Mouse (Mus musculus): ENCODE data around the gene Rnf187. TPM values are rescaled to one million over a fixed set of nuclear protein-coding genes. Genes with fewer than 3 reads are reported as not detected.
A peak's percentile ranks its signal among the peaks of the same experiment; 100 is the strongest.

Gene Rnf187
- polyA plus RNA-seq, 1 experiment from 2014 or later = 238 TPM

GRCm38 (mm10) chr11:58927790-58928651 lies 10.7 kb downstream of the Rnf187 start:
- DNase-seq (ENCODE audit: low spot score) = peak; percentile 85
- 37% methylated on average over 20 of the region's 20 CpGs for WGBS
- Histone ChIP-seq H3K4me3 (peak overlapping the region; percentile 1; the same call in 1 of the 2 replicates), H3K27ac (peak overlapping the region; percentile 43; the same call in 1 of the 2 replicates), H3K4me1 (0 out of 2 replicates have a peak, but pooled peaks cover 6% of the 10 kb centered on the region), H3K27me3 (ENCODE audit: low read depth, poor library complexity, severe bottlenecking) (no peaks in the 10 kb centered on the region), H3K9me3 (replicated peaks) (no peaks in the 10 kb centered on the region), H3K36me3 (peaks cover 23% of the 10 kb centered on the region)

DNA sequence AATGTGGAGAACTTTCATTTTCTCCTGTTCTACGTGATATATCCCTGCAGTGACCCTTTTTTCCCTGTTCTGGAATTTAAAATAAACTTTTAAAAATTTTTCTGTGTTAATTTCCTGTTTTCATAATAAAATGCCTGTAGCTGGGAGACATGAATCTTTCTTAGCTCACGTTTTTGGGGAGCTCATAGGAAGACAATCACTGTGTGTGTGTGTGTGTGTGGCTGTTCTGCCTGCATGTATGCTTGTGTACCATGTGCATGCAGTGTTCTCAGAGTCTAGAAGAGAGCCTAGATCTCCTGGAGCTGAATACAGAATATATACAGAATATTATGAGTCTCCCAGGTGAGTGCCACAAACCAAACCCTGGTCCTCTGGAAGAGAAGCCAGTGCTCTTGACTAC lies 11.7 kb downstream of the Rnf187 start:
- Histone ChIP-seq H3K27me3 (ENCODE audit: low read depth, poor library complexity, severe bottlenecking) (no peaks in the 10 kb centered on the region), H3K27ac (no peak overlapping the region), H3K36me3 (peaks cover 13% of the 10 kb centered on the region), H3K9me3 (replicated peaks) (no peaks in the 10 kb centered on the region), H3K4me1 (0 out of 2 replicates have a peak, but pooled peaks cover 6% of the 10 kb centered on the region), H3K4me3 (no peak overlapping the region)
- no peak for DNase-seq (ENCODE audit: low spot score)
- 78% methylated on average over 2 of the region's 2 CpGs for WGBS

DNA sequence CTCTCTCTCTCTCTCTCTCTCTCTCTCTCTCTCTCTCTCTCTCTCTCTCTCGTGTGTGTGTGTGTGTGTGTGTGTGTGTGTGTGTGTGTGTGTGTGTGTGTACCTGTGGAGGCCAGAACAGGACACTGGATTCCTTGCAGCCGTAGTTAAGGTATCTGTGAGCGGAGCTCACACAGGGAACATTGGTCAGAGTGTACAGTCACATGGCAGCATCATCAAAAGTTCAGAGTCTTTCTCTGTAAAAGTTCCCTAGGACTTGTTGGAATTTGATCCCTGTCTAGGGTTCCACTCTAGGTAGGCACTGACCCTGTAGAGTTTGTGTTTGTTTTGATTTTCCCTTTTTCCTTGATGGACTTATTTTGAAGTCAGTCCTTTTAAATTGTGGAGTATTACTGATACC lies 12.1 kb downstream of the Rnf187 start:
- H3K27ac ChIP-seq = no peak overlapping the region
- H3K9me3 ChIP-seq (replicated peaks) = no peaks in the 10 kb centered on the region
- no peaks in the 10 kb centered on the region for H3K27me3 ChIP-seq (ENCODE audit: low read depth, poor library complexity, severe bottlenecking)
- DNase-seq (ENCODE audit: low spot score) = no peak
- WGBS = 92% methylated on average over 2 of the region's 3 CpGs
- H3K4me1 ChIP-seq = 0 out of 2 replicates have a peak, but pooled peaks cover 6% of the 10 kb centered on the region
- H3K36me3 ChIP-seq = peaks cover 9% of the 10 kb centered on the region
- no peak overlapping the region for H3K4me3 ChIP-seq

DNA sequence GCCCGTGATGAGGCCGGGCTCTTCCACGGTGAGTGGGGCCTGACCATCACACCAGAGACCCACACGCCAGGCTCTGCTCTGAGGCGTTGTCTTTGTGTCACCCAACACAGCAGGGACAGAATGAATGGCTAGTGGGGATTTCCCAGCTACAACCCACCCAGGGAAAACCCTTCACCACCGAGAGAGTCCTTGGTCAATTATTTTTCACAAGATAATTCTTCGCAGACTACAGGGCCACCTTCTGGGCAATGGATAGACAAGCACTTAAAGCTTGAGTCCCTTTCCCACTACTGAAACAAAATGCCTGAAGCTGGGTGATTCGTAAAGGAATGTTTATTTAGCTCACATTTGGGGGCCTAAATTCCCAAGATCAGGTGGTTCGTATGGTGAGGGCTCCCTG lies 16.3 kb downstream of the Rnf187 start:
- no peaks in the 10 kb centered on the region for H3K27me3 ChIP-seq (ENCODE audit: low read depth, poor library complexity, severe bottlenecking)
- WGBS = 86% methylated on average over 9 of the region's 9 CpGs
- peaks cover 10% of the 10 kb centered on the region for H3K4me1 ChIP-seq
- no peak overlapping the region for H3K4me3 ChIP-seq
- H3K36me3 ChIP-seq = no peaks in the 10 kb centered on the region
- H3K27ac ChIP-seq = no peak overlapping the region
- DNase-seq (ENCODE audit: low spot score) = no peak
- no peaks in the 10 kb centered on the region for H3K9me3 ChIP-seq (replicated peaks)

DNA sequence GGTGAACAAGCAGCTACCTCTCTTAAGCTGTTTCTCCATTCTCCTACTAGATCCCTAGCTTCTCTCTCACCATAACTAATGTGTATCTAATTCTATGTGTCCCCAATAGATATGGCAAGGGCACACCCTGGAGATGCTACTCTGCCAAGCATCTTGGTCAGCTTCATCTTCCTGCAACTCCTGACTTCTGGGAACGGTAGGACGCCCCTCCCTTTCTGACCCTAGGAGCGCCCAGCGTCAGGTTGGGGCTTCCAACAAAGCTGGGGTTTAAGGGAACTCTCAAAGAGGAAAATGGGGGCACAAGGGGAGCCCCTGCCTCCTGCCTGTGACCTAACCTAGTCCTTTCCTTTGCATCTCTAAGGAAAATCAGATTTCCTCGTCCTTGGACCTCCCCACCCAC lies 20.0 kb downstream of the Rnf187 start:
- H3K36me3 ChIP-seq = no peaks in the 10 kb centered on the region
- H3K27me3 ChIP-seq (ENCODE audit: low read depth, poor library complexity, severe bottlenecking) = no peaks in the 10 kb centered on the region
- H3K4me3 ChIP-seq = no peak overlapping the region
- no peaks in the 10 kb centered on the region for H3K9me3 ChIP-seq (replicated peaks)
- no peak for DNase-seq (ENCODE audit: low spot score)
- 83% methylated on average over 5 of the region's 5 CpGs for WGBS
- no peak overlapping the region for H3K27ac ChIP-seq
- H3K4me1 ChIP-seq = peaks cover 16% of the 10 kb centered on the region

- H3K27ac ChIP-seq = no peak within 1 kb of the TSS
- H3K27me3 ChIP-seq (ENCODE audit: low read depth, poor library complexity, severe bottlenecking) = no peaks in the 10 kb centered on the region
- 86% methylated on average over 12 of the region's 12 CpGs for WGBS
- H3K4me1 ChIP-seq = peaks cover 16% of the 10 kb centered on the region
- H3K36me3 ChIP-seq = no peaks in the 10 kb centered on the region
- no peaks in the 10 kb centered on the region for H3K9me3 ChIP-seq (replicated peaks)
- H3K4me3 ChIP-seq = no peak within 1 kb of the TSS
- DNase-seq (ENCODE audit: low spot score) = no peak
Observed at GRCm38 (mm10) chr11:58917745-58918366, 20.9 kb downstream of the Rnf187 start, which contains the start of gene Btnl10. TSS of gene Btnl10 (plus strand) at chr11:58917908.

DNA sequence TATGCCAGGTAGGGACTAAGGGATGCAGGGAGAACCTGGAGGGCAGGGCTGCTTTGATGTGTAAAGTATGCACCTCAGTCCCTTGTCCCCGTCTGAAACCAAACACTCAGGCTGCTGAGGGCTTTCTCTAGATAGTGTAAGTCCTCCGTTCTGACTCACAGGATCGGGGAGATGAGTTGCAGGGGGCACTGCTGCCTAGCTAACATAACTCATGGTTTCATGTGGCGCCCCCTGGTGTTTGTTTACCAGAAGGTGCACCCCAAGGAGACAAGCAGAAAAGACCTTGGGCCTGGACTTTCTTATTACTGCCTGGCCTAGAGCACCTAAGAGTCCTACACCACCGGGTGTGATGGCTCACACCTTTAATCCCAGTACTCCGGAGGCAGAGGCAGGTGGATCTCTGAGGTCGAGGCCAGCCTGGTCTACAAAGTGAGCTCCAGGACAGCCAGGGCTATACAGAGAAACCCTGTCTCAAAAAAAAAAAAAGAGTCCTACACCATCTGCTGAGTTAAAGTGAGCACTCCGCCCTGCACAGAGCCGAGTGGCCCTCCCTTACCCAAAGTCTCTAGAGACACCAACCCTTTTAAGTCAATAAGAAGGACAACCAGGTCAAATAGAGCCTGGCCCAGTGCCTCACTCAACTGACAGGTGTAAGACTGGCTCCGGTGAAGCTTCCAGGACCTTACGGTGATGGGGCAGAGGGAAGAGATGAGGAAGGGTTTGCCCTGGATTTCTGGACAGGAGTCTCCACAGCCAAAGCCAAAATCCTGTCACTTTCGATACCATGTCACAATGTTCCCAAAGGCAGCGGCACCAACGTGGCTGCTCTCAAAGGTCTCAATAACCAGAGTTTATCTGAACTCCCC lies 21.6 kb downstream of the Rnf187 start:
- Histone ChIP-seq H3K27me3 (ENCODE audit: low read depth, poor library complexity, severe bottlenecking) (no peaks in the 10 kb centered on the region), H3K4me1 (peaks cover 16% of the 10 kb centered on the region), H3K36me3 (no peaks in the 10 kb centered on the region), H3K9me3 (replicated peaks) (no peaks in the 10 kb centered on the region), H3K27ac (no peak overlapping the region), H3K4me3 (no peak overlapping the region)
- 59% methylated on average over 14 of the region's 14 CpGs for WGBS
- peak; percentile 60 for DNase-seq (ENCODE audit: low spot score)

DNA sequence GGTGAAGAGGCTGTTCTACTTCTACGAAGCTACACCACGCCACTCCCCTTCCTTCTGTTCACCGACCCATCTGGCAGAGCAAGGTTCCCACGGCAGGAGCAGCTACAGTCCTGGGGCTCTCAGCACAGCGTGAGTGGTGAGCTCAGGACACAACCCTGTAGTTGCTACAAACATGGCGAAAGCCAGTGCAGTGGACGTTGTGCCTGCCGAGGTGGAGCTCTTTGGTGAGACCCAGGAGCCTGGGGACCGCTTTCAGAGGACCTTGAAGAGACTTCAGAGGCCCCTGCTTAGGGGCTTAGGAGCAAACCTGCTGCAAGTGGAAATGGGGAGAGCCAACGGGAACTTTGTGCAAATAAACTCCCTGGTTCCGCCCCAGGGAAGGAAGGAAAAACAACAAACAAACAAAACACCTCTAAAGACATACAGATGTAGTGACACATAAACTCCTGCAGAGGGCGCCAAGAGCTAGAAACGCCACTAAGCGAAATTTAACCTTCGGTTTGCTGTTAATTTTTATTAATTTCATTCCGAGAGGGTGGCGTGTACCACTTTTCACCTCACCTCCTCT lies 24.2 kb downstream of the Rnf187 start:
- Histone ChIP-seq H3K4me3 (peak overlapping the region; percentile 43), H3K27ac (peak overlapping the region; percentile 87), H3K36me3 (no peaks in the 10 kb centered on the region), H3K27me3 (ENCODE audit: low read depth, poor library complexity, severe bottlenecking) (no peaks in the 10 kb centered on the region), H3K9me3 (replicated peaks) (no peaks in the 10 kb centered on the region), H3K4me1 (peaks cover 15% of the 10 kb centered on the region)
- 16% methylated on average over 17 of the region's 17 CpGs for WGBS
- DNase-seq (ENCODE audit: low spot score) = peak; percentile 61

GRCm38 (mm10) chr11:58913776-58914175 lies 24.9 kb downstream of the Rnf187 start:
- no peak for DNase-seq (ENCODE audit: low spot score)
- H3K4me1 ChIP-seq = peaks cover 11% of the 10 kb centered on the region
- no peaks in the 10 kb centered on the region for H3K36me3 ChIP-seq
- no peaks in the 10 kb centered on the region for H3K9me3 ChIP-seq (replicated peaks)
- no peak overlapping the region for H3K4me3 ChIP-seq
- 71% methylated on average over 1 of the region's 1 CpGs for WGBS
- H3K27me3 ChIP-seq (ENCODE audit: low read depth, poor library complexity, severe bottlenecking) = no peaks in the 10 kb centered on the region
- peak overlapping the region; percentile 87; the same call in 1 of the 2 replicates for H3K27ac ChIP-seq

DNA sequence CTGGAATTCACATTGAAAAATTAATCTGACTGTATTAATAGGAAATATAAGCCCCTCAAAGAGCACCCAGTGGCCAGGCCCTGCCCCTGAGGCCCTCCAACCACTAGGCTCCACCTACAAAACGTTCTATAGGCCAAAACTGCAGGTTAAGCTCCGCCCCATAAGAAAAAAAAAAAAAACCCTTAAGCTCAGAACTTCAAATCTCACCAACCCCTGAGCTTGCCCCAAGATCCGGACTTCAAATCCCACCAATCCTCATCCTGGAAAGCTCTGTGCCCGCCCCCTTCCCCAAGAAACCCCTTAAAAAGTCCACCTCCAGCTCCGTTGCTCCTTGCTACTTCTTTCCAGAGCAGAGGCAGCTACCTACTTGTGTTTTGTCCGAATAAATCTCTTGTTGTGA lies 33.9 kb downstream of the Rnf187 start:
- peaks cover 27% of the 10 kb centered on the region for H3K36me3 ChIP-seq
- no peak overlapping the region for H3K27ac ChIP-seq
- no peaks in the 10 kb centered on the region for H3K9me3 ChIP-seq (replicated peaks)
- H3K4me3 ChIP-seq = peak overlapping the region; percentile 65
- H3K27me3 ChIP-seq (ENCODE audit: low read depth, poor library complexity, severe bottlenecking) = no peaks in the 10 kb centered on the region
- peaks cover 14% of the 10 kb centered on the region for H3K4me1 ChIP-seq
- DNase-seq (ENCODE audit: low spot score) = peak; percentile 33
- WGBS = 48% methylated on average over 6 of the region's 6 CpGs

- peak overlapping the region; percentile 65 for H3K4me3 ChIP-seq
- H3K27me3 ChIP-seq (ENCODE audit: low read depth, poor library complexity, severe bottlenecking) = no peaks in the 10 kb centered on the region
- peaks cover 29% of the 10 kb centered on the region for H3K36me3 ChIP-seq
- DNase-seq (ENCODE audit: low spot score) = no peak
- WGBS = 6% methylated on average over 8 of the region's 8 CpGs
- H3K27ac ChIP-seq = peak overlapping the region; percentile 93
- peaks cover 14% of the 10 kb centered on the region for H3K4me1 ChIP-seq
- no peaks in the 10 kb centered on the region for H3K9me3 ChIP-seq (replicated peaks)
Observed at GRCm38 (mm10) chr11:58904410-58904718, 34.4 kb downstream of the Rnf187 start.
